9 mouse cellular contexts compared by ENCODE assay signal in the genomic region with DNA sequence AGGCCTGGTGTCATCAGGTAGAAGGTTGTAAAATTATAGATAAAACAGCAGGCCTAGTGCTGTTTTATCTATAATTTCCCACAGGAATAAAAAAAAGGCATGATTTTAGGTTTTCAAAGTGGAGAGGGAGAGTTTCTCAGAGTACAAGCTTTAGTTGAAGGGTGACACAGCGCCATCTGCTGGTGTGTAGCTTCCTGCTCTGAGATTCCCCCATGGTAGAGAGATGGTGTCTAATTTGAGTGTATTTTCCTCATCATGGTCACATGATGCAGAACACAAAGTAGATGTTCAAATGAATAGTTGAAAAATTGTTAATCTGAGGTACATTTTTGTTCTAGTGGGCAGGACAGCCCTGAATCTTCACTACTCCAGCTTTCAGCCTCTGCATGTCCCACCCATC. TPM values are rescaled to one million over a fixed set of nuclear protein-coding genes. Genes with fewer than 3 reads are reported as not detected.
DNase-seq lines count a peak whose midpoint lies in the region; ATAC-seq and TF ChIP-seq lines count a peak whose summit lies in the region.
"Had no signal": no experiment of that assay in that cellular context is flagged by ENCODE, and none has a peak within 500 bp of the region (broad histone marks: within the 10 kb centered on the region; RNA-seq: fewer than 3 reads in every experiment).

No protein-coding gene starts in this region.

- peaks cover 33% of the 10 kb centered on the region for H3K36me3 ChIP-seq in midbrain, embryonic 10.5 days
- H3K36me3 ChIP-seq in midbrain, embryonic 13.5 days = peaks cover 25% of the 10 kb centered on the region
- peaks cover 25% of the 10 kb centered on the region for H3K36me3 ChIP-seq in heart, postnatal 0 days (replicated peaks; ENCODE audit: control insufficient read depth, insufficient read depth, low read length)

- TF ChIP-seq EP300 in heart, postnatal 0 days (IDR thresholded peaks at IDR 0.05; ENCODE audit: low read depth) = no peak

- H3K4me2 ChIP-seq in midbrain, embryonic 13.5 days (replicated peaks) = no peak overlapping the region
- H3K4me2 ChIP-seq in heart, postnatal 0 days (ENCODE audit: low read depth, low read length) = no peak overlapping the region
- H3K4me2 ChIP-seq: neural tube, embryonic 13.5 days had no signal

- no peak overlapping the region for H3K27ac ChIP-seq in midbrain, embryonic 10.5 days (replicated peaks)
- H3K27ac ChIP-seq in midbrain, embryonic 13.5 days = no peak overlapping the region
- H3K27ac ChIP-seq in heart, postnatal 0 days (ENCODE audit: low read depth) = no peak overlapping the region
- H3K27ac ChIP-seq: neural tube, embryonic 13.5 days had no signal

- peaks cover 17% of the 10 kb centered on the region for H3K4me1 ChIP-seq in midbrain, embryonic 10.5 days
- H3K4me1 ChIP-seq in midbrain, embryonic 13.5 days (replicated peaks) = no peaks in the 10 kb centered on the region
- H3K4me1 ChIP-seq in heart, postnatal 0 days (ENCODE audit: control insufficient read depth, insufficient read depth) = no peaks in the 10 kb centered on the region
- H3K4me1 ChIP-seq: neural tube, embryonic 13.5 days had no signal

- peak; percentile 62 for TF ChIP-seq CTCF in heart, postnatal 0 days (IDR thresholded peaks at IDR 0.05; ENCODE audit: low read depth)

- no peak for ATAC-seq in midbrain, embryonic 13.5 days
- no peak for ATAC-seq in heart, postnatal 0 days (ENCODE audit: insufficient read depth, low read depth)
- ATAC-seq in erythroid progenitor cell, adult 5-6 weeks (replicated peaks; ENCODE audit: low FRiP score, poor library complexity, severe bottlenecking) = no peak

- H3K9ac ChIP-seq in midbrain, embryonic 13.5 days (replicated peaks) = no peak overlapping the region
- H3K9ac ChIP-seq in heart, postnatal 0 days (replicated peaks; ENCODE audit: low read depth, low read length) = no peak overlapping the region
- H3K9ac ChIP-seq: neural tube, embryonic 13.5 days had no signal

- no peaks in the 10 kb centered on the region for H3K9me3 ChIP-seq in midbrain, embryonic 10.5 days (replicated peaks)
- no peaks in the 10 kb centered on the region for H3K9me3 ChIP-seq in midbrain, embryonic 13.5 days
- H3K9me3 ChIP-seq in heart, postnatal 0 days (replicated peaks; ENCODE audit: control insufficient read depth, low read length) = no peaks in the 10 kb centered on the region
- H3K9me3 ChIP-seq: neural tube, embryonic 13.5 days had no signal

- H3K27me3 ChIP-seq in midbrain, embryonic 10.5 days (ENCODE audit: low read depth, poor library complexity, severe bottlenecking) = no peaks in the 10 kb centered on the region
- H3K27me3 ChIP-seq in midbrain, embryonic 13.5 days = no peaks in the 10 kb centered on the region
- no peaks in the 10 kb centered on the region for H3K27me3 ChIP-seq in heart, postnatal 0 days (ENCODE audit: control insufficient read depth, insufficient read depth, low read length)
- H3K27me3 ChIP-seq: neural tube, embryonic 13.5 days had no signal

- H3K4me3 ChIP-seq in midbrain, embryonic 10.5 days = no peak overlapping the region
- H3K4me3 ChIP-seq in midbrain, embryonic 13.5 days (replicated peaks) = no peak overlapping the region
- no peak overlapping the region for H3K4me3 ChIP-seq in heart, postnatal 0 days (ENCODE audit: low read depth, low read length)
- H3K4me3 ChIP-seq: neural tube, embryonic 13.5 days had no signal

- 32% methylated on average over 1 of the region's 1 CpGs for WGBS in midbrain, embryonic 10.5 days
- WGBS in midbrain, embryonic 13.5 days = 14% methylated on average over 1 of the region's 1 CpGs
- WGBS in heart, postnatal 0 days = 13% methylated on average over 1 of the region's 1 CpGs

- DNase-seq in midbrain, embryonic 10.5 days (ENCODE audit: low spot score) = peak; percentile 21
- DNase-seq in R1 (ENCODE audit: low read depth, low spot score) = peak; percentile 74
- peak; percentile 43 for DNase-seq in cerebellum, adult 9-10 months
- peak; percentile 30 for DNase-seq in heart, postnatal 0 days (ENCODE audit: low spot score)
- DNase-seq in left cerebral cortex, adult 11 months (ENCODE audit: low spot score) = peak; percentile 38
- peak; percentile 5 to 33 for DNase-seq in natural killer cell, adult 2 months (ENCODE audit: low spot score in 2 of 2)

RNA-seq across cellular contexts. Expression of a gene that starts 32.3 kb away (rescaled TPM):
- polyA plus RNA-seq in midbrain, embryonic 10.5 days (2016; fragmentation: Nextera tagmentation; extraction: Ambion mirVana) = 12.8 and 16.4 TPM in 2 replicates
- polyA plus RNA-seq in midbrain, embryonic 13.5 days (2015; fragmentation: Nextera tagmentation; extraction: Ambion mirVana) = 18.3 and 18.9 TPM in 2 replicates
- total RNA-seq in heart, postnatal 0 days (2014; rRNA removed; ENCODE audit: low replicate concordance) = 8.7 and 10.7 TPM in 2 replicates
- polyA plus RNA-seq in heart, postnatal 0 days (2015; fragmentation: Nextera tagmentation; extraction: Ambion mirVana) = 5.1 and 6.4 TPM in 2 replicates
- total RNA-seq in erythroid progenitor cell, adult 5-6 weeks (2015; ENCODE audit: low replicate concordance) = 62.9 and 82.9 TPM in 2 replicates
- total RNA-seq in erythroid progenitor cell, adult 5-6 weeks (2017; ENCODE audit: low replicate concordance) = 53.7 and 56.2 TPM in 2 replicates

RNA-seq across cellular contexts. Expression of a gene that starts 32.4 kb away (rescaled TPM):
- 195 and 204 TPM in 2 replicates for polyA plus RNA-seq in midbrain, embryonic 10.5 days (2016; fragmentation: Nextera tagmentation; extraction: Ambion mirVana)
- polyA plus RNA-seq in midbrain, embryonic 13.5 days (2015; fragmentation: Nextera tagmentation; extraction: Ambion mirVana) = 62.8 and 63.2 TPM in 2 replicates
- total RNA-seq in heart, postnatal 0 days (2014; rRNA removed; ENCODE audit: low replicate concordance) = 48.7 and 61.6 TPM in 2 replicates
- polyA plus RNA-seq in heart, postnatal 0 days (2015; fragmentation: Nextera tagmentation; extraction: Ambion mirVana) = 33.9 and 37.0 TPM in 2 replicates
- 258 and 271 TPM in 2 replicates for total RNA-seq in erythroid progenitor cell, adult 5-6 weeks (2015; ENCODE audit: low replicate concordance)
- 377 and 447 TPM in 2 replicates for total RNA-seq in erythroid progenitor cell, adult 5-6 weeks (2017; ENCODE audit: low replicate concordance)

Comparison
In these comparisons a context has a peak if more than half of its experiments do, and no peak if none do; other contexts are left out.
1. DNase-seq: peak in every context shown above with its lines; median percentile 74 in R1; 43 in cerebellum, adult 9-10 months; 38 in left cerebral cortex, adult 11 months; 30 in heart, postnatal 0 days; 21 in midbrain, embryonic 10.5 days; 19 in natural killer cell, adult 2 months.